Mouse (Mus musculus): ENCODE results near the gene 2810021J22Rik.

DNA sequence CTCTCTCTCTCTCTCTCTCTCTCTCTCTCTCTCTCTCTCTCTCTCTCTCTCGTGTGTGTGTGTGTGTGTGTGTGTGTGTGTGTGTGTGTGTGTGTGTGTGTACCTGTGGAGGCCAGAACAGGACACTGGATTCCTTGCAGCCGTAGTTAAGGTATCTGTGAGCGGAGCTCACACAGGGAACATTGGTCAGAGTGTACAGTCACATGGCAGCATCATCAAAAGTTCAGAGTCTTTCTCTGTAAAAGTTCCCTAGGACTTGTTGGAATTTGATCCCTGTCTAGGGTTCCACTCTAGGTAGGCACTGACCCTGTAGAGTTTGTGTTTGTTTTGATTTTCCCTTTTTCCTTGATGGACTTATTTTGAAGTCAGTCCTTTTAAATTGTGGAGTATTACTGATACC is 59.6 kb downstream of the 2810021J22Rik start:
- no peak for TF ChIP-seq CTCF (IDR thresholded peaks at IDR 0.05; ENCODE audit: low read depth, low read length)
- no peak for TF ChIP-seq POLR2AphosphoS5 (IDR thresholded peaks at IDR 0.05; ENCODE audit: insufficient replicate concordance, low read depth, low read length)
